Mouse (Mus musculus) brain, embryonic 14.5 days (tissue): ENCODE data around the gene Scml4.

Experiments used
- CTCF ChIP-seq: fragments of 200-500 bp; IDR thresholded peaks from 2 replicates; pipeline ENCODE4 v1.5.1; 2012; ENCODE audit warnings: inconsistent platforms, mild to moderate bottlenecking, moderate library complexity, borderline replicate concordance; ENCODE audit not compliant: insufficient read depth, insufficient read length; ENCODE audit errors: extremely low read depth
- POLR2A ChIP-seq: fragments of 200-500 bp; IDR thresholded peaks from 2 replicates; pipeline ENCODE4 v1.6.1; 2012; ENCODE audit warnings: mild to moderate bottlenecking, inconsistent platforms, borderline replicate concordance; ENCODE audit not compliant: poor library complexity, insufficient read depth, insufficient read length, severe bottlenecking; ENCODE audit errors: extremely low read depth

DNA sequence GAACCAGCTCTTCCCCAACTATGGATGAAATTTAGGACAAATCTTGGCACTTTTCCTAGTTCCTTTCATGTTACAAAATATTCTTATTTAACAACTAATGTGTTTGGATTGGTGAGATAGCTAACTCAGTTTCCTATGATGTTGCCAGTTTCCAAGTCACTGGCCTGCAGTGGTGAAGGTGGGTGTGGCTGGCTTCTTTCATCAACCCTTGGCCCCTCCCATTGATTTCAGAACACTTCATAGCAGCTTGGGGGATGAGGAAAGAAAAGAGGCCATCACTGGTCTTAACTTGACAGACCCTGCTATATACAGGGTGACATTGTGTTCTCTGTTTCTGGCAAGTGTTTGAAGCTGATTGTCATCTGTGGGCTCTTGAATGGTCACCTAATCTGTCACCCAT, 76.0 kb downstream of the Scml4 start:
- TF ChIP-seq POLR2A (no peak), CTCF (no peak)
